In genomic region chrX:75382195-75382771, GRCm38 (mm10) we compare ENCODE assay signal across 8 mouse cellular contexts. TPM values are rescaled to one million over a fixed set of nuclear protein-coding genes. Genes with fewer than 3 reads are reported as not detected.
DNase-seq lines count a peak whose midpoint lies in the region; ATAC-seq and TF ChIP-seq lines count a peak whose summit lies in the region.

Fundc2 (plus strand) TSS chrX:75382399.
F8 (minus strand) TSS chrX:75382615.

- peak within 1 kb of the TSS; percentile 50 for H3K9ac ChIP-seq in lung, embryonic 15.5 days

- no peak for TF ChIP-seq CTCF in thymus, adult 2 months (IDR thresholded peaks at IDR 0.05; ENCODE audit: borderline replicate concordance, control insufficient read depth, extremely low read depth, insufficient read depth, low read length, poor library complexity)

- peak within 1 kb of the TSS; percentile 56 for H3K4me3 ChIP-seq in hindbrain, embryonic 10.5 days
- peak within 1 kb of the TSS; percentile 49 for H3K4me3 ChIP-seq in lung, embryonic 15.5 days
- peak within 1 kb of the TSS; percentile 72 for H3K4me3 ChIP-seq in thymus, adult 2 months (ENCODE audit: control insufficient read depth, insufficient read depth, low read length)

- peak; percentile 49; the same call in 1 of the 2 replicates for TF ChIP-seq POLR2A in thymus, adult 2 months (IDR thresholded peaks at IDR 0.05; ENCODE audit: control insufficient read depth, extremely low read depth, insufficient read depth, low read length, poor library complexity)

- H3K27me3 ChIP-seq in hindbrain, embryonic 10.5 days (ENCODE audit: insufficient read depth, poor library complexity, severe bottlenecking) = no peaks in the 10 kb centered on the region
- no peaks in the 10 kb centered on the region for H3K27me3 ChIP-seq in lung, embryonic 15.5 days
- H3K27me3 ChIP-seq in thymus, adult 2 months (ENCODE audit: control insufficient read depth, insufficient read depth, low read length) = no peaks in the 10 kb centered on the region

- H3K27ac ChIP-seq in hindbrain, embryonic 10.5 days = peak within 1 kb of the TSS; percentile 87
- peak within 1 kb of the TSS; percentile 77 for H3K27ac ChIP-seq in lung, embryonic 15.5 days
- H3K27ac ChIP-seq in thymus, adult 2 months (ENCODE audit: control insufficient read depth, insufficient read depth, low read length) = peak within 1 kb of the TSS; percentile 63

- H3K36me3 ChIP-seq in hindbrain, embryonic 10.5 days = no peaks in the 10 kb centered on the region
- H3K36me3 ChIP-seq in lung, embryonic 15.5 days = no peaks in the 10 kb centered on the region
- no peaks in the 10 kb centered on the region for H3K36me3 ChIP-seq in thymus, adult 2 months (ENCODE audit: control insufficient read depth, insufficient read depth, low read length)

- 11% methylated on average over 25 of the region's 25 CpGs for WGBS in hindbrain, embryonic 10.5 days
- WGBS in lung, embryonic 15.5 days = 9% methylated on average over 21 of the region's 25 CpGs
- under 1% methylated on average over 25 of the region's 25 CpGs for WGBS in thymus, adult 2 months

- H3K9me3 ChIP-seq in hindbrain, embryonic 10.5 days = no peaks in the 10 kb centered on the region
- H3K9me3 ChIP-seq in lung, embryonic 15.5 days = no peaks in the 10 kb centered on the region

- DNase-seq in Muller cell, postnatal 12 days (ENCODE audit: inconsistent ontology term) = peak; percentile 94
- peak; percentile 59 for DNase-seq in cerebellum, adult 9-10 months
- DNase-seq in hindbrain, embryonic 10.5 days (ENCODE audit: low spot score) = peak; percentile 85
- peak; percentile 1 for DNase-seq in layer of hippocampus, adult 9-10 months (ENCODE audit: low spot score)
- DNase-seq in ovary, adult 18-20 months (ENCODE audit: low spot score) = peak; percentile 35
- peak; percentile 74 for DNase-seq in thymus, adult 2 months

- H3K4me1 ChIP-seq in hindbrain, embryonic 10.5 days (replicated peaks) = no peaks in the 10 kb centered on the region
- H3K4me1 ChIP-seq in lung, embryonic 15.5 days = no peaks in the 10 kb centered on the region
- no peaks in the 10 kb centered on the region; the same call in 1 of the 2 replicates for H3K4me1 ChIP-seq in thymus, adult 2 months (replicated peaks; ENCODE audit: control insufficient read depth, insufficient read depth, low read length)

- peak within 1 kb of the TSS; percentile 49 for H3K4me2 ChIP-seq in lung, embryonic 15.5 days

- peak; percentile 97 for ATAC-seq in frontal cortex, adult (ENCODE audit: low TSS enrichment)
- peak; percentile 97 for ATAC-seq in lung, embryonic 15.5 days (ENCODE audit: borderline replicate concordance, extremely low read depth, low FRiP score, low TSS enrichment)

RNA-seq across cellular contexts. Expression of gene Fundc2, which starts in this region (rescaled TPM):
- polyA plus RNA-seq in hindbrain, embryonic 10.5 days (2016; fragmentation: Nextera tagmentation; extraction: Ambion mirVana) = 27.4 and 29.8 TPM in 2 replicates
- 65.8 and 70.9 TPM in 2 replicates for polyA plus RNA-seq in lung, embryonic 15.5 days (2015; fragmentation: Nextera tagmentation; extraction: Ambion mirVana)
- polyA plus RNA-seq in thymus, adult 2 months (2012; rRNA removed) = 6.1 and 8.7 TPM in 2 replicates

RNA-seq across cellular contexts. Expression of gene F8, which starts in this region (rescaled TPM):
- 0.86 and 1.1 TPM in 2 replicates for polyA plus RNA-seq in hindbrain, embryonic 10.5 days (2016; fragmentation: Nextera tagmentation; extraction: Ambion mirVana)
- 1.6 and 1.9 TPM in 2 replicates for polyA plus RNA-seq in lung, embryonic 15.5 days (2015; fragmentation: Nextera tagmentation; extraction: Ambion mirVana)
- 0.17 and 0.31 TPM in 2 replicates for polyA plus RNA-seq in thymus, adult 2 months (2012; rRNA removed)

Comparison
In these comparisons a context has a peak if more than half of its experiments do, and no peak if none do; other contexts are left out.
1. Peak in every context shown above with its lines: DNase-seq, ATAC-seq, H3K4me3 ChIP-seq and H3K27ac ChIP-seq.
2. DNase-seq: peak in every context shown above with its lines; median percentile 94 in Muller cell, postnatal 12 days; 85 in hindbrain, embryonic 10.5 days; 74 in thymus, adult 2 months; 59 in cerebellum, adult 9-10 months; 35 in ovary, adult 18-20 months; 1 in layer of hippocampus, adult 9-10 months.